Mouse (Mus musculus) limb, embryonic 14.5 days (tissue): Measurements from ENCODE around the gene Krtap16-1. TPM values are rescaled to one million over a fixed set of nuclear protein-coding genes. Genes with fewer than 3 reads are reported as not detected.
A peak's percentile ranks its signal among the peaks of the same experiment; 100 is the strongest.

Experiments used
- ATAC-seq: fragments of 200-750 bp; cut with Nextera tagmentation; 2 replicates; pipeline ENCODE4 v1.8.0; 2017; ENCODE audit warnings: low read depth, moderate number of reproducible peaks, moderate TSS enrichment; ENCODE audit not compliant: low FRiP score
- DNase-seq: peaks from one replicate; pipeline ENCODE4 v3.0.0-alpha.2; 2015; ENCODE audit warnings: low spot score
- H3K27ac ChIP-seq: fragments of 300-500 bp; sonication (generic); replicated peaks from 2 replicates; pipeline ENCODE4 v1.5.1; 2014; ENCODE audit warnings: low read depth, mild to moderate bottlenecking, low read length, moderate library complexity, mixed read lengths
- H3K27me3 ChIP-seq: fragments of 300-500 bp; sonication (generic); 2 replicates; pipeline ENCODE4 v1.6.1; 2014; ENCODE audit warnings: low read length, mixed read lengths; ENCODE audit not compliant: control insufficient read depth, insufficient read depth
- H3K36me3 ChIP-seq: fragments of 300-500 bp; sonication (generic); 2 replicates; pipeline ENCODE4 v1.6.1; 2014; ENCODE audit warnings: mild to moderate bottlenecking, low read length, moderate library complexity, mixed read lengths; ENCODE audit not compliant: control insufficient read depth, insufficient read depth
- H3K4me1 ChIP-seq: fragments of 300-500 bp; sonication (generic); 2 replicates; pipeline ENCODE4 v1.6.1; 2014; ENCODE audit warnings: antibody characterized with exemption, low read length, mixed read lengths; ENCODE audit not compliant: control insufficient read depth, insufficient read depth
- H3K4me2 ChIP-seq: fragments of 300-500 bp; sonication (generic); replicated peaks from 2 replicates; pipeline ENCODE4 v1.6.1; 2014; ENCODE audit warnings: low read depth, mild to moderate bottlenecking, low read length, moderate library complexity; ENCODE audit not compliant: severe bottlenecking
- H3K4me3 ChIP-seq: fragments of 300-500 bp; sonication (generic); replicated peaks from 2 replicates; pipeline ENCODE4 v1.5.1; 2014; ENCODE audit warnings: low read length
- H3K9ac ChIP-seq: fragments of 300-500 bp; sonication (generic); 2 replicates; pipeline ENCODE4 v1.6.1; 2014; ENCODE audit warnings: mild to moderate bottlenecking, low read depth, low read length, moderate library complexity; ENCODE audit not compliant: severe bottlenecking
- H3K9me3 ChIP-seq: fragments of 300-500 bp; sonication (generic); 2 replicates; pipeline ENCODE4 v1.6.1; 2016; ENCODE audit warnings: low read length; ENCODE audit not compliant: control insufficient read depth
- POLR2A ChIP-seq: fragments of 200-500 bp; IDR thresholded peaks from 2 replicates; pipeline ENCODE4 v1.8.0; 2012; ENCODE audit warnings: inconsistent platforms, mild to moderate bottlenecking, moderate library complexity, borderline replicate concordance; ENCODE audit not compliant: insufficient read depth, insufficient read length; ENCODE audit errors: extremely low read depth
- WGBS: fragments of 180-500 bp; shearing (Covaris S2); extraction: QIAGEN DNeasy Blood & Tissue Kit; methylation state at CpG from one replicate; pipeline ENCODE4 v1.1.7; 2014; 5-methylcytosine and 5-hydroxymethylcytosine counted together
- polyA plus RNA-seq, 2 experiments: library from polyadenylated mRNA; depleted of rRNA in 1 of 2; stranded (reverse) in 1 of 2; unstranded in 1 of 2; fragments of >200 nt; fragmentation: Nextera tagmentation in 1 of 2; extraction: Ambion mirVana in 1 of 2; gene quantifications; 2 replicates each; pipeline versions ENCODE4 v1.2.1 to v1.2.3; 2012 to 2014

Gene Krtap16-1
- polyA plus RNA-seq, 2 experiments: 0.19 TPM; not detected in 1

DNA sequence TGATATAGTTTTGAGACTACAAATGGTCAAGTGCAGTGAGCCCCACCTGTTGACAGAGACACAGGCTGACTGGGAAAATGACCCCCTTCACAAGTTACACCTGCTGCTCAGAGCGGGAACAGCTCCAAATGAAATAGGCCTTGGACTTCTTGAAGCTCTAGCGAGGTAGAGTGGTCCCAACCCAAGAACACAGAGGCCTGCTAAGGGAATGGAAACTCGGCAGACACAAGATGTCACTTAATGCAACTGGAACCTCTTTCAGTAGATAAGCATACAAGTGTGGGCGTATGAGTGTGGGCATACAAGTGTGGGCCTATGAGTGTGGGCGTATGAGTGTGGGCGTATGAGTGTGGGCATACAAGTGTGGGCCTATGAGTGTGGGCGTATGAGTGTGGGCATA is 12.7 kb upstream of the Krtap16-1 start:
- no peaks in the 10 kb centered on the region for H3K27me3 ChIP-seq

DNA sequence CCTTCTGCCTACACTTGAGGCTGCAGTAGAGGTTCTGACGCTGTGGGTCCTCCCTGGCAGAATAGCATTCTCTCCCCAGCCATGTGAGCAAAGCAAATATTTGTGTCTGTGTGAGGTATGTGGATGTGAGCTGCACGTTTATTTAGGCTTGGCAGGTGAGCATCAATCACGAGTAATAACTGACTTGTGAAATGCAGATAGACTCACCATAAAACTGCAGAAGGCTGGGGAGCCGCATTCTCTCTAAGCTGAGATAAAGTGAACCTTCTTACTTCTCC is 7.9 kb upstream of the Krtap16-1 start:
- no peak overlapping the region for H3K9ac ChIP-seq
- no peak overlapping the region for H3K27ac ChIP-seq
- H3K4me3 ChIP-seq: no peak overlapping the region
- DNase-seq: no peak
- H3K9me3 ChIP-seq: no peaks in the 10 kb centered on the region
- H3K4me2 ChIP-seq: no peak overlapping the region
- no peaks in the 10 kb centered on the region for H3K36me3 ChIP-seq
- no peak for TF ChIP-seq POLR2A
- WGBS: 39% methylated on average over 4 of the region's 4 CpGs
- H3K4me1 ChIP-seq: no peaks in the 10 kb centered on the region
- H3K27me3 ChIP-seq: peaks cover 5% of the 10 kb centered on the region; the same call in 1 of the 2 replicates
- ATAC-seq: no peak

More for the DNA sequence above, 12.7 kb upstream of the Krtap16-1 start:
- TF ChIP-seq POLR2A: no peak
- no peaks in the 10 kb centered on the region for H3K9me3 ChIP-seq
- no peak overlapping the region for H3K4me2 ChIP-seq
- no peak for DNase-seq
- 91% methylated on average over 7 of the region's 7 CpGs for WGBS
- H3K4me3 ChIP-seq: no peak overlapping the region
- no peak overlapping the region for H3K9ac ChIP-seq
- no peaks in the 10 kb centered on the region for H3K36me3 ChIP-seq
- no peak overlapping the region for H3K27ac ChIP-seq
- ATAC-seq: no peak
- no peaks in the 10 kb centered on the region for H3K4me1 ChIP-seq

GRCm38 (mm10) chr11:99993620-99994383 is 7.4 kb upstream of the Krtap16-1 start, which contains the start of gene Krtap17-1:
Krtap17-1 (minus strand) TSS chr11:99993994.
- no peaks in the 10 kb centered on the region for H3K9me3 ChIP-seq
- no peak within 1 kb of the TSS for H3K4me3 ChIP-seq
- no peak within 1 kb of the TSS for H3K27ac ChIP-seq
- H3K36me3 ChIP-seq: no peaks in the 10 kb centered on the region
- no peak within 1 kb of the TSS for H3K9ac ChIP-seq
- no peak for ATAC-seq
- no peak for DNase-seq
- H3K4me2 ChIP-seq: 0 out of 2 replicates have a peak within 1 kb of the TSS, but pooled peaks have one; percentile 21
- TF ChIP-seq POLR2A: no peak
- WGBS: 16% methylated on average over 24 of the region's 26 CpGs
- peaks cover 5% of the 10 kb centered on the region; the same call in 1 of the 2 replicates for H3K27me3 ChIP-seq
- H3K4me1 ChIP-seq: no peaks in the 10 kb centered on the region

GRCm38 (mm10) chr11:99990571-99990970 is 4.2 kb upstream of the Krtap16-1 start:
- 67% methylated on average over 3 of the region's 3 CpGs for WGBS
- Histone ChIP-seq H3K4me2 (no peak overlapping the region), H3K27ac (no peak overlapping the region), H3K4me3 (no peak overlapping the region), H3K9me3 (no peaks in the 10 kb centered on the region), H3K4me1 (no peaks in the 10 kb centered on the region), H3K36me3 (no peaks in the 10 kb centered on the region), H3K27me3 (peaks cover 5% of the 10 kb centered on the region; the same call in 1 of the 2 replicates), H3K9ac (no peak overlapping the region)
- ATAC-seq (no peak), DNase-seq (no peak)
- no peak for TF ChIP-seq POLR2A

DNA sequence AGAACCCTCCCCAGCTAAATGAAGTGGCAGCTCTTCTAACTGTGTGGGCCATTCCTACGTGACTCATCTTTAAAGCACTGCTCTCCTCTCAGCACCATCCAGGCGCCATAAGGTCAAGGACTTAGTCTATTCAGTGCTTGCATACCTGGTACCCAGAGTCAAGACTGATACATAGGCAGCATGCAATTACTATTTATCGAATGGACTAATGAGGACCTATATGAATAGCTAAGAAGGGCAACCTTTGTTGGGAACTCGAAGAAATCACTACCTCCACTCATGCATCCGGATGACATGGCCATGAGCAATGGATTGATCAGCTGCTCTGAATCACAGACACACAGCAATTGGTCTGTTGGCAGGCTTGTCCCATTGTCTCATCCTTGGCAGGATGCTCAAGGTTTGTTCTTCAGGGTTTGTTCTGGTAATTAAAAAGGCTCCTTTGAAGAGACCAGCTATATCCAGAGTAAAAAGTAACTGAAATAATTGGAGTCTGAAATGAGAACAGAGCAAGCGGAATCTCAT is 3.5 kb upstream of the Krtap16-1 start:
- H3K4me1 ChIP-seq: no peaks in the 10 kb centered on the region
- ATAC-seq (no peak), DNase-seq (no peak)
- H3K4me3 ChIP-seq: no peak overlapping the region
- H3K9me3 ChIP-seq: no peaks in the 10 kb centered on the region
- no peak overlapping the region for H3K27ac ChIP-seq
- no peak overlapping the region for H3K4me2 ChIP-seq
- H3K36me3 ChIP-seq: no peaks in the 10 kb centered on the region
- no peak overlapping the region for H3K9ac ChIP-seq
- peaks cover 5% of the 10 kb centered on the region; the same call in 1 of the 2 replicates for H3K27me3 ChIP-seq
- no peak for TF ChIP-seq POLR2A
- 79% methylated on average over 6 of the region's 6 CpGs for WGBS

- DNase-seq (no peak), ATAC-seq (no peak)
- Histone ChIP-seq H3K9ac (no peak overlapping the region), H3K9me3 (no peaks in the 10 kb centered on the region), H3K36me3 (no peaks in the 10 kb centered on the region), H3K27ac (no peak overlapping the region), H3K4me1 (no peaks in the 10 kb centered on the region), H3K27me3 (peaks cover 3% of the 10 kb centered on the region; the same call in 1 of the 2 replicates), H3K4me3 (no peak overlapping the region), H3K4me2 (no peak overlapping the region)
- TF ChIP-seq POLR2A: no peak
- WGBS: 94% methylated on average over 3 of the region's 3 CpGs
Measured at GRCm38 (mm10) chr11:99988530-99988929, 2.1 kb upstream of the Krtap16-1 start.
